Comparison of ENCODE assay signal across 30 mouse cellular contexts in genomic region chr5:45119757-45120156, GRCm38 (mm10).
"Had no signal": no experiment of that assay in that cellular context is flagged by ENCODE, and none has a peak within 500 bp of the region (broad histone marks: within the 10 kb centered on the region; RNA-seq: fewer than 3 reads in every experiment).

No protein-coding gene starts in this region.

- H3K9me3 ChIP-seq: limb, embryonic 10.5 days; limb, embryonic 12.5 days; limb, embryonic 13.5 days; limb, embryonic 15.5 days; liver, embryonic 12.5 days; liver, embryonic 13.5 days; liver, embryonic 15.5 days; lung, embryonic 15.5 days; midbrain, embryonic 10.5 days; midbrain, embryonic 12.5 days; midbrain, embryonic 13.5 days; midbrain, embryonic 15.5 days; neural tube, embryonic 12.5 days had no signal

- H3K9ac ChIP-seq: limb, embryonic 12.5 days; limb, embryonic 13.5 days; limb, embryonic 15.5 days; liver, embryonic 12.5 days; liver, embryonic 13.5 days; liver, embryonic 14.5 days; liver, embryonic 15.5 days; liver, postnatal 0 days; lung, embryonic 14.5 days; lung, embryonic 15.5 days; midbrain, embryonic 12.5 days; midbrain, embryonic 13.5 days; midbrain, embryonic 15.5 days; neural tube, embryonic 12.5 days had no signal

- H3K4me3 ChIP-seq: limb, embryonic 10.5 days; limb, embryonic 12.5 days; limb, embryonic 13.5 days; limb, embryonic 15.5 days; liver, embryonic 12.5 days; liver, embryonic 13.5 days; liver, embryonic 15.5 days; lung, embryonic 15.5 days; megakaryocyte, embryonic 14.5 days; midbrain, embryonic 10.5 days; midbrain, embryonic 12.5 days; midbrain, embryonic 13.5 days; midbrain, embryonic 15.5 days; myocyte; neural tube, embryonic 12.5 days had no signal

- H3K27ac ChIP-seq: limb, embryonic 10.5 days; limb, embryonic 12.5 days; limb, embryonic 13.5 days; limb, embryonic 15.5 days; liver, embryonic 12.5 days; liver, embryonic 13.5 days; liver, embryonic 14.5 days; liver, embryonic 15.5 days; lung, embryonic 15.5 days; macrophage; midbrain, embryonic 10.5 days; midbrain, embryonic 12.5 days; midbrain, embryonic 13.5 days; midbrain, embryonic 15.5 days; neural tube, embryonic 12.5 days had no signal

- H3K27me3 ChIP-seq: limb, embryonic 12.5 days; limb, embryonic 13.5 days; limb, embryonic 15.5 days; liver, embryonic 12.5 days; liver, embryonic 13.5 days; liver, embryonic 15.5 days; lung, embryonic 15.5 days; megakaryocyte, embryonic 14.5 days; midbrain, embryonic 12.5 days; midbrain, embryonic 13.5 days; midbrain, embryonic 15.5 days; neural tube, embryonic 12.5 days had no signal

- H3K36me3 ChIP-seq: limb, embryonic 10.5 days; limb, embryonic 12.5 days; limb, embryonic 13.5 days; limb, embryonic 15.5 days; liver, embryonic 12.5 days; liver, embryonic 13.5 days; liver, embryonic 15.5 days; lung, embryonic 15.5 days; midbrain, embryonic 10.5 days; midbrain, embryonic 12.5 days; midbrain, embryonic 13.5 days; midbrain, embryonic 15.5 days; neural tube, embryonic 12.5 days had no signal

- H3K4me2 ChIP-seq: limb, embryonic 12.5 days; limb, embryonic 13.5 days; limb, embryonic 15.5 days; liver, embryonic 11.5 days; liver, embryonic 12.5 days; liver, embryonic 13.5 days; liver, embryonic 15.5 days; lung, embryonic 14.5 days; lung, embryonic 15.5 days; midbrain, embryonic 11.5 days; midbrain, embryonic 12.5 days; midbrain, embryonic 13.5 days; midbrain, embryonic 15.5 days; neural tube, embryonic 12.5 days had no signal

- DNase-seq: left cerebral cortex, postnatal 4 days; liver; liver, embryonic 13.5 days; liver, postnatal 0 days; lung, adult 18-20 months; lung, adult 2 months; lung, embryonic 14.5 days; lung, postnatal 10 days; lung, postnatal 14 days; lung, postnatal 36 days; lung, postnatal 4 days; midbrain, embryonic 14.5 days had no signal

- H3K4me1 ChIP-seq: liver, embryonic 12.5 days; liver, embryonic 13.5 days; liver, embryonic 15.5 days; lung, embryonic 15.5 days; megakaryocyte, embryonic 14.5 days; midbrain, embryonic 10.5 days; midbrain, embryonic 12.5 days; midbrain, embryonic 13.5 days; midbrain, embryonic 15.5 days; neural tube, embryonic 12.5 days had no signal
